Mouse (Mus musculus) megakaryocyte, adult 5-6 weeks (primary cell): Measurements from ENCODE around the gene Aph1c. TPM values are rescaled to one million over a fixed set of nuclear protein-coding genes. Genes with fewer than 3 reads are reported as not detected.
"Not testable (repeated sequence)": the region's sequence is repeated elsewhere in the genome, so short reads cannot be mapped to it uniquely, and the experiment has no call there.

Experiments used
- ATAC-seq: 2 replicates; pipeline ENCODE4 v1.8.0; 2016; ENCODE audit warnings: mild to moderate bottlenecking, inconsistent platforms; ENCODE audit not compliant: poor library complexity, severe bottlenecking
- total RNA-seq, 2 experiments: library from RNA; stranded (forward) in 1 of 2; stranded (reverse) in 1 of 2; fragments of 153-499, 151-499 nt in 1 of 2; fragments of 221-1000, 200-1000 nt in 1 of 2; gene quantifications; 2 replicates each; pipeline versions ENCODE4 v1.2.3 to v1.2.4; 2015 to 2017

The Aph1c gene
- total RNA-seq, 2 experiments from 2014 or later, result 9.6 to 25.0 TPM

DNA sequence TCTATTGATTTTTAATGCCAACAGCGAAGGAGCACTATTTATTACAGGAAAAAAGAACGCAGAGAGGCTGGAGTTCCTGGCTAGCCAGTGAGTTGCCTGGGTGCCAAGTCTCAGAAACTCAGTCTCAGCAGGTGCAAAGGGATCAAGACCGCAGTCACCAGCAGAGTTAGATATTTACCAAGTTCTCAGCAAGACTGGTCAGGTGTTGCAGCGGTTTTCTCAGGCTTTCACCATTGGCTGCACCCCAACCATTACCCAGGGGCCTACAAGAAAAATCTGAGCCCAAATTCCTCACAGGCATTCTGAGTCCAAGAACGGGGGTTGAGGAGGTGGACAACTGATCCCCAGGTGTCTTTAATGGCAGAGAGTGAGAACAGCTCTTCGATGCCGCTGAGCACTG lies 675 bp downstream of the Aph1c start:
- ATAC-seq, result no peak

DNA sequence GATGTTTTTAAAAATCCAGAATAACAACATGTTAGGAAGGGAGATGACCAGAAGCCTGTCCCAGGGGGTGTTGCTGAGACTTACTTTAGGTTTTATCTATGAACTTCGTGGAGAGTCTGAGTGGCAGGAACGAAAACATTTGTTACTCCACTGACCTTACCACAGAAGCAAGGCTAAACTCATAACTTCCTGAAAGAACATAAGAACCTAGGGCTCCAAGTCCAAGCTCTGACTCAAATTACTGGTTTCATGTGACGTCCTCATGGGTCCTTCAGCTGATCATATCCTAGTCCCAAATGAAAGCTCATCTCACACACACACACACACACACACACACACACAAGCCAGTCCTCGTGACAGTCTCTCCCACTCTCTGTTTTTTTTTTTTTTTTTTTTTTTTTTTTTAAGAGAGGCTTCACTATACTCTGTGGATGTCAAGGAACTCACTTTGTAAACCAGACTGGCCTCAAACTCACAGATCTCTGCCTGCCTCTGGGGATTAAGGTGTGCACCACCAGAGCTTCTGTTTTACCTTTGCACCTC lies 2.1 kb downstream of the Aph1c start:
- ATAC-seq, result peak; percentile 13; the same call in 1 of the 2 replicates

- ATAC-seq, result peak; percentile 68
These were observed 8.5 kb downstream of the Aph1c start for GRCm38 (mm10) chr9:66825990-66826389.

DNA sequence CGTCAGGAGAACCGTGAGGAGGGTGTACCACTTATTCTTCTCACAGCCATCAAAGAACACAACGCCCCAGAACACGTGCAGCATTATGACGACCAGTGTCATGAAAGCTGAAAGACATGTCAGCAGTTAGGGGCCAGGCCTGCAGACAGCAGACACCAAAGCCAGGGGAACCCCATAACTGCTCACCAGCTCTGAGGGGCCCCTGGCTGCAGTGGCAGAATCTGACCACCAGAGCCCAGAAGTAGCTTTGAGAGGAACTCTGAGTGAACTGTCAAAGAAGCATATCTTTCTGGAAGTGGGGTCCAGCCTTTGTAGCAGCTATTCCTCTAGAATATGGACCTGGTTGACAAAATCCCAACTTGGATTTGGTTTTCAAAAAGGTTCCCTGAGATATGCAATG lies 12.3 kb downstream of the Aph1c start:
- not testable (repeated sequence) for ATAC-seq

DNA sequence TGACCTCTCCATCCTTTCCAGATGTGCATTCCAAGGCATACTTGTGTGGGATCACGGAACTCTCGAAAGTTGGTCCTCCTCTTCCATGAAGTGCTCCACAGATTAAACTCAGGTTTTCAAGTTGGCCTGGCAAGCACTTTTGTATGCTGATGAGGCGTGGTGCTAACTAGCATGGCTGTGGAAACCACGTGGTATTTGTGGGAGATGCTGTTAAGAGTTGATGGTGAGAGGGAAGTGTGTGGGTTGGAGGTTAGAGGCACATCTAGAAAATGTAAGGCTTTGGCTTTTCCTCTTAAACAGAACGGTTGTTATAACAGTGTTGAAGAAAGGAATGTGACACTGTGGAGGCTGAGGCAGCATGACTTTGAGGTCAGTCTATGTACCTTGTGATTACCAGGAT lies 13.5 kb downstream of the Aph1c start:
- ATAC-seq, result no peak

GRCm38 (mm10) chr9:66813392-66813791 lies 21.1 kb downstream of the Aph1c start:
- ATAC-seq, result no peak

GRCm38 (mm10) chr9:66805951-66806350 lies 28.6 kb downstream of the Aph1c start:
- not testable (repeated sequence) for ATAC-seq

GRCm38 (mm10) chr9:66801947-66802346 lies 32.6 kb downstream of the Aph1c start:
- ATAC-seq, result no peak

- no peak for ATAC-seq
These were observed 37.8 kb downstream of the Aph1c start, which contains the start of gene Gm10647 for GRCm38 (mm10) chr9:66796739-66797138. Gm10647 (plus strand) TSS chr9:66797039.

DNA sequence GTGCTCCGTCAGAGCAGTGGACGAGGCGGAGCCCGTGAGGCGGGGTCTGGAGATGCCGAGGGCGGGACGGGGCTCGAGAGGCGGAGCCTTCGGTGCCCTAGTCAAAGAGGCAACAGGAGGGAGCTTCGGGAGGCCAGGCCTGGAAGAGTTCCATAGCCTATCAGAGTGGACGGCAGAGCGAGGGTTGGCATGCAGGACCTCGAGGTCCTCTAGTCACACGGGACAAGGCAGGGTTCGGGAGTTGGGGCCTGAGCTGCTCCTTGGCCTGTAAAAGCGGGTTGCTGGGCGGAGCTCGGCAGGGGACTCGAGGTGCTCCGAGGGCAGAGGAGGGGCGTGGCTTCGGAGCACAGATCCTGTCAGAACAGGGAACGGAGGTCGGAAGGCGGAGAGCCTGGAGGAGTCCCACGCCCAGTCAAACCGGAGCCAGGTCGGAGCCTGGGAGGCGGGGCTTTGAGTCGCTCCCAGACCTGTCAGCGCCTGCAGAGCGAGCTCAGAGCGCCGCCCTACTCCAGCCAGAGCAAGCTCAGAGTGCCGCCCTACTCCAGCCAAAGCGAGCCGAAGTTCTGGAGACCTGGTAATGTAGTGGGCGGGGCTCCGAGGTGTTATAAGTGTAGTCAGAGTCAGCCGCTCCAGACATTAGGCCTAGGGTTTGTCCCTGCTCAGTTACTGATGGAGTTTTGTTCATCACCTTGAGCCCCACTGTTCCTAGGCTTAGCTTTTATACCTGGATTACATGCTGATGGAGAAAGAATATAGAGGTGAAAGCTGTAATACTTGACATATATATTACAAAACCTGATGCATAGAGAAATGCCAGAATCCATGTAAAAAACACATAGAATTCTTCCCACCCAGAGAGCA lies 38.8 kb downstream of the Aph1c start, which contains the start of gene Aph1b:
TSS of gene Aph1b (minus strand) at position 27 of the 861 bp plus-strand sequence.
- ATAC-seq, result peak; percentile 90

DNA sequence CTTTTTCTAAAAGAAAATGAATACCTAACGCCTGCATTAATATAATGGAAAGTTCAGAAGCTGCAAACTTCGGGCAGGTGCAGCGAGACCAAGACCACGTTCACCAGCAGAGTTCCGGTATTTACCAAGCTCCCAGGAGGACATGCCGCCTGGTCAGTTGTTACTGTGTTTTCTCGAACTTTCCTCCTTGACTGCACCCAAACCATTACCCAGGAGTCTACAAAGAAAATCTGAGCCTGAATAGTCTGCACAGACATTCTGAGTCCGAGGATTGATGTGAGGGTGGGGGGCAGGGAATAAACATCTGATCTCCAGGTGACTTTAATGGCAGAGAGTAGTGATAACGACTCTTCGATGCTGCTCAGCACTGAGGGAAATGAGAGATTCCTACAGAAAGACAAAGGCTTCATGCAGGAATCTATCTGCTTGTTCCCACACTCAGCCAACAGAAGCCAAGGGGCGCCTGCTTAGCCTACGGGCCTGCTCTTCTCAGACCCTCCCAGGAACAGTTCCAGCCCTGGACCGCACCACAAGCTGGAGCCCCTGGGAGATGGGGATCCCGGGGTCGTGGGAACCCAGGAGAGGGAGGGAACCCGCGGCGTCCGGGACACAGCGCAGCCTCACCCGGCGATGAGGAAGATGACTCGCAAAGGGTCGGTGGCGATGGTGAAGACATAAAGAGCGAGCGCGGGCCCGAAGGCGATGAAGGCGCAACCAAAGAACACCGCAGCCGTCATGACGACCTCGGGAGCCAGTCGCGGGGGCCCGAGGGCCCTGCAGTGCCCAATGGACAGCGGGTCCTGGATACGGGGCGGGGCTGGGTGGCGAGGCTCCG lies 39.7 kb downstream of the Aph1c start:
- ATAC-seq, result no peak

DNA sequence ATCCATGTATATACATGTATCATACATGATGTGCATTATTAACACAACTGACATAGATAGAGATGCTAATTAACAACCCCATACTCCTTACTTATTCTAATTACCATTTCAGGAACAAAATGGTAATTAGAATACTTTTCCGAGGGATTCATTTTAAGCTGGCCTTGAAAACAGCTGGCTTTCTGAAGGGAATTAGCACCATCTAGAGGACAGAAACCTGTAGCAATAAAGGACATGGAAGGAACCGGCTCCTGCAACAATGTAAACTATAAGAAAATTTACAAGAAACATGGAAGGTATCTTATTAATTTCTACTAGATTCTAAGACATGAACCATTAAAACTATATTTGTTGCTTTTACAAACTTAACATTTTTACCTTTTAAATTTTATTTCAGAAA lies 46.7 kb downstream of the Aph1c start:
- no peak for ATAC-seq

DNA sequence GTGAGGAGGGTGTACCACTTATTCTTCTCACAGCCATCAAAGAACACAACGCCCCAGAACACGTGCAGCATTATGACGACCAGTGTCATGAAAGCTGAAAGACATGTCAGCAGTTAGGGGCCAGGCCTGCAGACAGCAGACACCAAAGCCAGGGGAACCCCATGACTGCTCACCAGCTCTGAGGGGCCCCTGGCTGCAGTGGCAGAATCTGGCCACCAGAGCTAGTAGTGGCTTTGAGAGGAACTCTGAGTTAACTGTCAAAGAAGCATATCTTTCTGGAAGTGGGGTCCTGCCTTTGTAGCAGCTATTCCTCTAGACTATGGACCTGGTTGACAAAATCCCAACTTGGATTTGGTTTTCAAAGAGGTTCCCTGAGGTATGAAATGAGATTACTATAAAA lies 50.0 kb downstream of the Aph1c start:
- ATAC-seq, result not testable (repeated sequence)

DNA sequence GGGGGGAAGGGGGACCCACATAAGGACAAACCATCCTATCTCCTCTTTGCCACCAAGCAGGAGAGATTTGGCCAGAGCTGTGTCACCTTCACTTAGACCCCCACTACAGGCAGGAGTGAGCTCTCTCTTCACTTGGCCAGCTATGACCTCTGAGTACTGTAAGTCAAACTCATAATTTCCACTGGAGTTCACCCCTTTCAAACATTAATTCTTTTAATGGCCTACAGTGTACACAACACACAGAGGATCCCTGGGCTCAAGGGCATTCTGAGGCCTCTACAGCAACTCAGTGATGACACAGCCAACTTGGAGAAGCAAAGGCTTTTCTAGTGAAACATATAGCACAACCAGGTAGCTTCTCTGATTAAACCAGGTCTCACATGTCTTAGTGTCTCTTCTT lies 63.8 kb downstream of the Aph1c start:
- ATAC-seq, result no peak

DNA sequence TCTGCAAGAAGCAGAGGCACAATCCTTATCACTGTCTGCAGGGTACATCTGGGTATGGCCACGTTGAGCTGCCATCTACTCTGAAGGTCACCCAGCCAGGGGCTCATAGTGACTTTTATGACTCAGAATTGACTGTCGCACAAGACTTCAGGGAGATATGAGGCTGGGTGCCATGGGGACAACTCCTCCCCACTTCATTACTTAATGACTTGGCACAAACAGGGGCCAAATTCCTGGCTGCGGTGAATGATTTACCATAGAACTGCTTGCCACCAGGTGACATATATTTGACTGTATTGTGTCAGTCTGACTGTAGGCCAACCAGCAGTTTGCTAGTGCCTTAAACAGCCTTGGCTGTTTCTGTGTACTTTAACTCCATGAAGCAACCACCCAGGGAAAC lies 65.3 kb downstream of the Aph1c start:
- no peak for ATAC-seq

DNA sequence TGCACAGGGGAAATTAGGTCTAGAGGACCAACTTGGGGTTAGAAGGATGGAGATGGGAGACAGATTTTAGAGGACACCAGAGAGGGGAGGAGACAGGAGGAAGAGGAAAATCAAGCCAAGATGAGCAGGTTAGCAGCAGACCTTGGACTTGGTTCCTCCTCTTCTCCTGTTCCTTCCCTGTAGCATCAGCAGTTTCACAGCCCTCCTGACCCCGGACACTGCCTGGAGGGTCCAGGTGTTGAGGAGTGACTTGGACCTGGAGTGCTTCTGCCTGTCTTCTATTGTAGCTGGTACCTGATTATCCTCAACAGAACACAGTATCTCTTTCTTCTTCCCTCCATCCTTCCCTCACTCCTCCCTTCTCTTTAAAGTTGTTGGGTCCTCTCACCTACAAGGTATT lies 65.8 kb downstream of the Aph1c start:
- ATAC-seq, result no peak

Other genes starting within 250 kb of the Aph1c start
- gene Usp3, start 241.6 kb downstream of the Aph1c start, total RNA-seq (2015), result 86.9 and 97.6 TPM in 2 replicates
- gene Usp3, start 241.6 kb downstream of the Aph1c start, total RNA-seq (2017), result 68.1 and 75.5 TPM in 2 replicates
- gene Car12, start 121.0 kb downstream of the Aph1c start, total RNA-seq (2015), result 0.09 and 0.16 TPM in 2 replicates
- 0.11 TPM in 1 of 2 replicates, not detected in the other for gene Car12, start 121.0 kb downstream of the Aph1c start, total RNA-seq (2017)
- gene Aph1b, start 39.2 kb downstream of the Aph1c start, total RNA-seq (2015), result 9.7 and 10.6 TPM in 2 replicates
- 7.0 and 7.8 TPM in 2 replicates for gene Aph1b, start 39.2 kb downstream of the Aph1c start, total RNA-seq (2017)
- 0.22 TPM in 1 of 2 replicates, not detected in the other for gene Gm10647, start 37.7 kb downstream of the Aph1c start, total RNA-seq (2015)
- 0.48 TPM in 1 of 2 replicates, not detected in the other for gene Gm10647, start 37.7 kb downstream of the Aph1c start, total RNA-seq (2017)
- 78.2 and 82.1 TPM in 2 replicates for gene Rab8b, start 85.0 kb upstream of the Aph1c start, total RNA-seq (2015)
- 141 and 154 TPM in 2 replicates for gene Rab8b, start 85.0 kb upstream of the Aph1c start, total RNA-seq (2017)
- 368 and 391 TPM in 2 replicates for gene Rps27l, start 111.4 kb upstream of the Aph1c start, total RNA-seq (2015)
- gene Rps27l, start 111.4 kb upstream of the Aph1c start, total RNA-seq (2017), result 149 and 154 TPM in 2 replicates
- gene Lactb, start 140.8 kb upstream of the Aph1c start, total RNA-seq (2015), result 52.5 and 58.1 TPM in 2 replicates
- gene Lactb, start 140.8 kb upstream of the Aph1c start, total RNA-seq (2017), result 40.7 and 44.6 TPM in 2 replicates
- gene Tpm1, start 214.7 kb upstream of the Aph1c start, total RNA-seq (2015), result 27.3 and 27.9 TPM in 2 replicates
- gene Tpm1, start 214.7 kb upstream of the Aph1c start, total RNA-seq (2017), result 34.1 and 39.8 TPM in 2 replicates